8 mouse cellular contexts compared by ENCODE assay signal in genomic region chr1:195131675-195132015, GRCm38 (mm10). TPM values are rescaled to one million over a fixed set of nuclear protein-coding genes. Genes with fewer than 3 reads are reported as not detected.
DNase-seq lines count a peak whose midpoint lies in the region; ATAC-seq and TF ChIP-seq lines count a peak whose summit lies in the region.

No protein-coding gene starts in this region.

- H3K27ac ChIP-seq in kidney, embryonic 16.5 days (ENCODE audit: low read length): peak overlapping the region; percentile 99
- peak overlapping the region; percentile 96 for H3K27ac ChIP-seq in embryonic facial prominence, embryonic 10.5 days (replicated peaks)
- peak overlapping the region; percentile 97 for H3K27ac ChIP-seq in intestine, embryonic 15.5 days
- peak overlapping the region; percentile 96 for H3K27ac ChIP-seq in midbrain, postnatal 0 days (ENCODE audit: low read depth, low read length)

- H3K36me3 ChIP-seq in kidney, embryonic 16.5 days (ENCODE audit: insufficient read depth, low read length): peaks cover 10% of the 10 kb centered on the region; the same call in 1 of the 2 replicates
- peaks cover 22% of the 10 kb centered on the region for H3K36me3 ChIP-seq in embryonic facial prominence, embryonic 10.5 days (replicated peaks)
- H3K36me3 ChIP-seq in intestine, embryonic 15.5 days: no peaks in the 10 kb centered on the region
- H3K36me3 ChIP-seq in midbrain, postnatal 0 days (ENCODE audit: insufficient read depth, low read length): no peaks in the 10 kb centered on the region

- ATAC-seq in kidney, embryonic 16.5 days (ENCODE audit: low FRiP score, low TSS enrichment): peak; percentile 1; the same call in 1 of the 2 replicates
- ATAC-seq in intestine, embryonic 15.5 days: no peak
- ATAC-seq in midbrain, postnatal 0 days (ENCODE audit: low FRiP score): 0 out of 2 replicates have a peak, but pooled peaks have one; percentile 4

- no peaks in the 10 kb centered on the region for H3K27me3 ChIP-seq in kidney, embryonic 16.5 days (ENCODE audit: insufficient read depth, low read length)
- H3K27me3 ChIP-seq in embryonic facial prominence, embryonic 10.5 days (replicated peaks; ENCODE audit: low read depth, poor library complexity, severe bottlenecking): no peaks in the 10 kb centered on the region
- H3K27me3 ChIP-seq in intestine, embryonic 15.5 days (replicated peaks): no peaks in the 10 kb centered on the region
- H3K27me3 ChIP-seq in midbrain, postnatal 0 days (ENCODE audit: insufficient read depth, low read length): no peaks in the 10 kb centered on the region

- peak overlapping the region; percentile 94 for H3K9ac ChIP-seq in kidney, embryonic 16.5 days (replicated peaks; ENCODE audit: low read length)
- H3K9ac ChIP-seq in intestine, embryonic 15.5 days: peak overlapping the region; percentile 83
- peak overlapping the region; percentile 86 for H3K9ac ChIP-seq in midbrain, postnatal 0 days (replicated peaks; ENCODE audit: low read length, poor library complexity, severe bottlenecking)

- 29% methylated on average over 4 of the region's 4 CpGs for WGBS in kidney, embryonic 16.5 days
- 29% methylated on average over 4 of the region's 4 CpGs for WGBS in embryonic facial prominence, embryonic 10.5 days
- 26% methylated on average over 4 of the region's 4 CpGs for WGBS in intestine, embryonic 15.5 days
- WGBS in midbrain, postnatal 0 days: 24% methylated on average over 4 of the region's 4 CpGs

- peaks cover 3% of the 10 kb centered on the region; the same call in 1 of the 2 replicates for H3K4me1 ChIP-seq in kidney, embryonic 16.5 days (ENCODE audit: insufficient read depth, low read length)
- H3K4me1 ChIP-seq in embryonic facial prominence, embryonic 10.5 days: peaks cover 3% of the 10 kb centered on the region; the same call in 1 of the 2 replicates
- no peaks in the 10 kb centered on the region for H3K4me1 ChIP-seq in intestine, embryonic 15.5 days (replicated peaks)
- H3K4me1 ChIP-seq in midbrain, postnatal 0 days (ENCODE audit: insufficient read depth, low read length): 0 out of 2 replicates have a peak, but pooled peaks cover 2% of the 10 kb centered on the region

- no peak for TF ChIP-seq CTCF in midbrain, postnatal 0 days (IDR thresholded peaks at IDR 0.05)

- peak overlapping the region; percentile 79 for H3K4me2 ChIP-seq in kidney, embryonic 16.5 days (replicated peaks; ENCODE audit: low read depth, low read length)
- peak overlapping the region; percentile 55 for H3K4me2 ChIP-seq in intestine, embryonic 15.5 days (replicated peaks)
- H3K4me2 ChIP-seq in midbrain, postnatal 0 days (ENCODE audit: low read depth, low read length, poor library complexity, severe bottlenecking): peak overlapping the region; percentile 47

- no peaks in the 10 kb centered on the region for H3K9me3 ChIP-seq in kidney, embryonic 16.5 days (ENCODE audit: low read length)
- H3K9me3 ChIP-seq in embryonic facial prominence, embryonic 10.5 days: no peaks in the 10 kb centered on the region
- no peaks in the 10 kb centered on the region for H3K9me3 ChIP-seq in intestine, embryonic 15.5 days
- no peaks in the 10 kb centered on the region for H3K9me3 ChIP-seq in midbrain, postnatal 0 days (ENCODE audit: low read length)

- no peak for DNase-seq in kidney, postnatal 14 days
- DNase-seq in embryonic facial prominence, embryonic 10.5 days (ENCODE audit: low spot score): no peak
- peak; percentile 1 for DNase-seq in midbrain, postnatal 0 days (ENCODE audit: low spot score)
- DNase-seq in adrenal gland, adult 8-10 months: no peak
- DNase-seq in frontal cortex, postnatal 25 days (ENCODE audit: low spot score in 2 of 2): no peak
- DNase-seq in cerebellum, adult 8-10 months: no peak

- H3K4me3 ChIP-seq in kidney, embryonic 16.5 days (ENCODE audit: low read length): peak overlapping the region; percentile 71
- peak overlapping the region; percentile 70 for H3K4me3 ChIP-seq in embryonic facial prominence, embryonic 10.5 days
- peak overlapping the region; percentile 60 for H3K4me3 ChIP-seq in intestine, embryonic 15.5 days (replicated peaks)
- peak overlapping the region; percentile 59 for H3K4me3 ChIP-seq in midbrain, postnatal 0 days (ENCODE audit: low read depth, low read length)

RNA-seq across cellular contexts. Expression of gene Cr1l, which starts 0.3 kb away (rescaled TPM):
- polyA plus RNA-seq in kidney, embryonic 16.5 days (2015; fragmentation: Nextera tagmentation; extraction: Ambion mirVana): 75.7 and 82.5 TPM in 2 replicates
- 43.3 and 44.9 TPM in 2 replicates for polyA plus RNA-seq in embryonic facial prominence, embryonic 10.5 days (2016; fragmentation: Nextera tagmentation; extraction: Ambion mirVana)
- polyA plus RNA-seq in intestine, embryonic 15.5 days (2015; fragmentation: Nextera tagmentation; extraction: Ambion mirVana): 74.9 and 77.8 TPM in 2 replicates
- 59.7 and 60.3 TPM in 2 replicates for total RNA-seq in midbrain, postnatal 0 days (2014; rRNA removed)
- polyA plus RNA-seq in midbrain, postnatal 0 days (2015; fragmentation: Nextera tagmentation; extraction: Ambion mirVana): 39.3 and 41.1 TPM in 2 replicates
- 10 to 100 TPM; 77.8 to 92.1 (median 85.0) TPM for total RNA-seq in adrenal gland, adult 8-10 months (2022)

RNA-seq across cellular contexts. Expression of gene Cd46, which starts 39.6 kb away (rescaled TPM):
- polyA plus RNA-seq in kidney, embryonic 16.5 days (2015; fragmentation: Nextera tagmentation; extraction: Ambion mirVana): 0.96 and 1.1 TPM in 2 replicates
- 0.78 and 0.98 TPM in 2 replicates for polyA plus RNA-seq in embryonic facial prominence, embryonic 10.5 days (2016; fragmentation: Nextera tagmentation; extraction: Ambion mirVana)
- polyA plus RNA-seq in intestine, embryonic 15.5 days (2015; fragmentation: Nextera tagmentation; extraction: Ambion mirVana): 0.96 and 1.0 TPM in 2 replicates
- 3.4 and 5.3 TPM in 2 replicates for total RNA-seq in midbrain, postnatal 0 days (2014; rRNA removed)
- 1.0 and 1.2 TPM in 2 replicates for polyA plus RNA-seq in midbrain, postnatal 0 days (2015; fragmentation: Nextera tagmentation; extraction: Ambion mirVana)
- 1 to 10 TPM; 2.4 to 4.1 (median 3.3) TPM for total RNA-seq in adrenal gland, adult 8-10 months (2022)

RNA-seq across cellular contexts. Expression of gene Cr2, which starts 44.9 kb away (rescaled TPM):
- polyA plus RNA-seq in kidney, embryonic 16.5 days (2015; fragmentation: Nextera tagmentation; extraction: Ambion mirVana): 2.1 and 2.7 TPM in 2 replicates
- polyA plus RNA-seq in embryonic facial prominence, embryonic 10.5 days (2016; fragmentation: Nextera tagmentation; extraction: Ambion mirVana): 0.11 and 0.44 TPM in 2 replicates
- 0.05 and 0.14 TPM in 2 replicates for polyA plus RNA-seq in intestine, embryonic 15.5 days (2015; fragmentation: Nextera tagmentation; extraction: Ambion mirVana)
- total RNA-seq in midbrain, postnatal 0 days (2014; rRNA removed): 0.22 and 1.7 TPM in 2 replicates
- 0.34 and 0.63 TPM in 2 replicates for polyA plus RNA-seq in midbrain, postnatal 0 days (2015; fragmentation: Nextera tagmentation; extraction: Ambion mirVana)
- total RNA-seq in adrenal gland, adult 8-10 months (2022): under 1 TPM in 3 of 4 experiments, not detected in 1; 0.12 to 0.27 (median 0.12) TPM
